Mouse (Mus musculus) left cerebral cortex, postnatal 36 days (tissue): ENCODE measurements around the gene Srrt. TPM values are rescaled to one million over a fixed set of nuclear protein-coding genes. Genes with fewer than 3 reads are reported as not detected.
A peak's percentile ranks its signal among the peaks of the same experiment; 100 is the strongest.

ENCODE experiments used
- DNase-seq, 2 experiments: peaks; one replicate each; pipeline ENCODE4 v3.0.0; 2021 to 2022; ENCODE audit warnings: low spot score in 2 of 2, mixed read lengths in 1 of 2
- intact Hi-C: fragments of 180-260 bp; cut with DNase I; formaldehyde crosslinking; loops from one replicate; pipeline ENCODE4 v1.15.1; 2025
- total RNA-seq, 2 experiments: library from RNA; stranded (reverse); gene quantifications; 2 replicates each; pipeline ENCODE4 v1.2.3; 2021

Srrt gene
- total RNA-seq, 2 experiments from 2014 or later: 132 to 230 TPM

DNA sequence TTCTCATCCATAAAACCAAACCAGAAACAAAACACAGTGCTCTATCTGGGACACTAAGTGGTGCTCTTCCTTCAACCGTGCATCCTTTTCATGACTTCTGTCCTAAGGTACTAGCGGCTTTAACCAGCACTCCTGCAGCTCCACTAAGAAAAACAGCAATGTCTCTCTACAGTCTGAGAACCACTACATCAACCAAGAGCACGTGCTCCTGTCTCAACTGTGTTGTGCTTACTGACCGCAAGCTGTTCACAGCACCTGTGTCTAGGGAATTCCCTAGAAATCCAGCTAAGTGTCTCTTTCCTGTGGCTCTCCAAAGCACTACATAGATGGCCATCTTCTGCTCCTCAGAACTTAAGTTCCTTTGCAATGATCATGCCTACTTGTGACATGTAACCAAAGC, 2.7 kb downstream of the Srrt start:
- intact Hi-C loops: no loop called here
- no peak for DNase-seq

DNA sequence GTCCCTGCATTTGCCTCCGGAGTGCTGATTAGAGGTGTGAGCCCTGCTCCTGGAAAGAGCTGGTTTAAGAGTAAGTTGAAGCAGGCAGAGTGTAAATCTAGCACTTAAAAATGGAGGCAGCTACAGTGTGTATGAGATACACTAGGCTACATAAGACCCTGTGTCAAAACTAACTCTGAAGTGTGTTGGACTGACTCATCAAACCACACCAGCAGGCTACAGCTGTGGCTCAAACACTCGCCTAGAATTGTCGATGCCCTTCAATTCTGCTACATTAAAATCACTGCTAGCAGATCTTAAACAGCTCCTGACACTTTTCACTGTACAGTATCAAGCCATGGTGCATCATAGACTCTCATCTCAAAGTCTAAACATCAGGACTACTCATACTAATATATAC, 3.3 kb downstream of the Srrt start:
- DNase-seq: no peak
- intact Hi-C loops: no loop called here

DNA sequence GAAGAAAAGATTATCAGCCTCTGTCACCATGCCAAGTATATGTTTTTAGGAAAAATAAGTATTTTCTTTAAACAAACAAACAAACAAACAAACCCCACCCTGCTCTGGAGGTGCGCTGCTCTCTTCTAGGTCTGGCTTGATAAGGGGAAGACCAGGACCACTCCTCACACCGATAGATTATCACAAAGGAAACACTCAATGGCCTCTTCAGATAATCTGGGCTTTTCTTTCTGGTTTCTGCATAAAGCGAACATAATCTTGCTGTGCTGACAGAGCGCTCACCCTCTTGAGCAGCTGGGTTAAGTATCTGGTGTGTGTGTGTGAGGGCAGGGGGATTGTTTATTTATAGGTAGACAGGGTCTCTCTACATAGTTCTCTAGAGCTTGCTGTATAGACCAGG, 3.9 kb downstream of the Srrt start:
- DNase-seq: no peak
- intact Hi-C loops: no loop called here

DNA sequence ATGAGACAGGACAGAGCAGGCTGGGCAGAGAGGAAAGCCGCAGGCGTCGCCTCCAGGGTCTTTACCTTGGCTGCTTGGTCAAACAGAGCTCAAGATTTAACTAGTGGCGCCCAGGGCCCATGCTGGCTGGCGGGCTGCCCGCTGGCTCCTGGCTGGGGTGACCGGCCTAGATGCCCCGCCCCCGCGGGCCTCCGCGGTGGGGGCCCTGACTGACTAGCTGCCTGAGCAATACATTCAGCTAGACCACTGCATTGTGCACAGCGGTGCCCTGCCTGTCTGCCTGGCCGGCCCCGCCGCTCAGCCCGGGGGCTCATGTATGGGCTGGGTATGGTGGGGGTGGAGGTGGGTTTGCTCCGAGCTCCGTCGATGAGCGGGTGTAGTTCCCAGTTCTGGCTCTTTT, 6.2 kb downstream of the Srrt start:
- intact Hi-C loops: no loop called here
- no peak for DNase-seq

DNA sequence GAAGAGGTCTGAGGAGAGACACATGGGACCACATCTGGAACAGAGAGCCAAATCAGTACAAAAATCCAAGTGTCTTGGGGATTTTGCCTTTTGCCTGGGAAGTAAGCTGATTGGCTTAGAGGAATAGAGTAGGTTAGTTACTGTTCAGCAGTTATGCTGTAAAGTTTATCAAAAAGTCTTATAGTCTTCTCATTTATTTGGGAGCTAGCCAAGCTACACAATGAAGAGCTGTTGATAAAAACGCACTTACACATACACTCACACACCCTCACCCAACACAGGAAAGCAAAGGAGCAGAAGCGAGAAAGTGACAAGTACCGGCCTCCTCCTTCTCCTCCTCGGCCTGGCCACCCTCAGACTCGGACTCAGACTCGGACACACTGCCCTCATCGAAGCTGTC, 8.2 kb downstream of the Srrt start:
- intact Hi-C loops: no loop called here
- no peak for DNase-seq

DNA sequence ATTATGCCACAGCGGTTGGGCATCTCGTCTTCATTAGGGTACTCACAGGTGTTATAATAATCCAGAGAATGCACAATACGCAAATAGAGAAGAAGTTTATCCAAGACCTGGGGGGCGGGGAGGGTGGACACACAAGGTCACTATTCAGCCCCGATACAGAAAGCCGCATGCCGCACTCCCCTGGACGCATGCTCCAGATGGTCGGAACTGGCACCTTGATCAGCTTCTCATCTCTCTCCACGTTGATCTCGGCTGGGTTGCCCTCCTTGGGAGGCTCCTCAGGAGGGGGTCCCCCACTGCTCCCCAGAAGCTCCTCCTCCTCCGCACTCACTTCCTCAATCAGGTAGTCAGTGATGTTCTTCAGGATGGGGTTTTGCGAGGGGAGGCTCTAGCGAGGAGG, 10.3 kb downstream of the Srrt start:
- no peak for DNase-seq
- intact Hi-C loops: no loop called here

DNA sequence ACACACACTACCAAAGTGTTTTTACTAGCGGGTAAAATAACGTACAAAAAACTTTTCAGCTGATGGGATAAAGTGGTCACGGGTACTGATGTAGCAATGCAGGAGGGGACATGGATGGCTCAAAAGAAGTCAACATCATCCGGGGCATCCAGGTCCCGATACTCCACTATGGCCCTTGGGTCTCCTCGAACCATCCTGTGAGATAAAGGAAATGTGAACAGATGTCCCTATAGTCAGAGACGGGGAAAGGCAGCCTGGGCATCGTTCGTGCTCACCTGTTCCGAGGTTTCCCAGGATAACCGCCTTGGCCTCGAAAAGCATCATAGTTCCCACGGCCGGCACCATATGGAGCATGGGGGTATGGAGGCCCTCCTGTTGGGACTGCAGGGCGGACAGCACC, 11.8 kb downstream of the Srrt start:
- intact Hi-C loops: no loop called here
- DNase-seq: no peak

DNA sequence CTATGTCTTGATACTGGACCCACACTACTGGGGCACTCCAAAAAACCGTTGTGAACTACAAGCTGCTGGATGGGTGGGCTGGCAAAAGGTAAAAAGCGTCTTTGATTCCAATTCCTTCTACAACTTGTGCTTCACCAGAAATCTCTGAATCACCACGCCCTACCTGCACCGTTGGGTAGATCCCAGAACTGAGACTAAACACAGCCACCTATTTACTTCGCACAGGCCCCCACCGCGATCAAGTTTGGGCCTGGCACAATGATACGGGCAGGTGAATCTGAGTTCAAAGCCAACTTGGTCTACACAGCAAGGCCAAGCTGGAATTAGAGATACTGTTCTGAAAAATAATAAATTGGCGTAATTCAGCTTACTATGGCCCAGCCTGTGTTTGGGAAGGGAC, 12.2 kb downstream of the Srrt start:
- intact Hi-C loops: no loop called here
- DNase-seq: no peak

DNA sequence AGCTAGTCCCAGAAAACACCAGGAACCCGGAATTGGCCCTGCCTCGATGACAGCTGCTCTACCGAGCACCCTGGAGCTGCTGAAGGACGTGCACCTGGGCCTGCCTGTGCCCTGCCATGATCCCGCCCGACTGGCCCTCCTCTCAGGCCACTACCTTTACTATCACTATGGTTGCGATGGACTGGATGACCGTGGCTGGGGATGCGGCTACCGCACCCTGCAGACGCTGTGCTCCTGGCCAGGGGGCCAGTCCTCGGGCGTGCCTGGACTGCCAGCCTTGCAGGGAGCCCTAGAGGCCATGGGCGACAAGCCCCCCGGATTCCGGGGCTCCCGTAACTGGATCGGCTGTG, 12.8 kb downstream of the Srrt start:
- intact Hi-C loops: loop anchor here (5.0 kb wide), 1 partner anchor 262 kb away; no protein-coding TSS in a partner anchor
- DNase-seq: no peak

DNA sequence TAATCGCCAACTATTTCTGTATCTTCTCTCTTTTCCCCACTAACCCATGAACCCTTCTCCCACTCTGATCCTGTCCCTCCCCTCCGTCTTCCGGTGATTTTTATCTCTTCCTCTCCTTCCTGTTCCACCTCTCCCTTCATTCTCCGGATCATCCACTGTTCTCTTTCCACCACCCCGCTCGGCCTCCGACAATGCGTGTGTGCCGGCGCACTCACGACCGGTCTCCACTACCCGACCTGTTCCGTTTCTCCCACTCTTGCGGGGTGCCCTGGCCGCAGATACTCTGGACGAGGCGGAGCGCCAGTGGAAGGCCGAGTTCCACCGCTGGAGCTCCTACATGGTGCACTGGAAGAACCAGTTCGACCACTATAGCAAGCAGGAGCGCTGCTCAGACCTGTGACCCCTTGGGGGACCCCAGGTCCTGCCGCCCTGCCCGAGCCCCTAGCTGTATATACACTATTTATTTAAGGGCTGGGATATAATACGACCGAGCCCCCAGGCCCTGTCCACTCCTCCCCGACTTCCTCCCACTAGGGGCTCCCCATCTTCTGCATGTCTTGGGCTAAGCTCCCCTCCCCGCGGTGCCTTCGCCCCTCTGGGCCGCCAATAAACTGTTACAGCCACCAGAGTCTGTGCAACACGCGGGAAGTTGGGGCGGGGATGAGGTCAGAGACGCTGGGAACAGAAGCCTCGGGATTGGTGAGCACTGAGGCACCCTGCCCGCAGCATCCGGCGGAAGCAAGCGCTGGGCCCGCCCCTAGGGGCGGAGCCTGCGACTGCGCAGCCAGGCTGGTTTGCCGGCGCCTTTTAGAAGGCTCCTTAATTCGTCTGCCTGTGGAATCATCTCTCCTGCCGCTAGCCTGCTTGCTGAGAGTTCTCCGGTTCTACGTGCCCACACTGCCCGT, 13.4 kb downstream of the Srrt start, which contains the start of gene Ufsp1:
Gene Ufsp1 (plus strand): TSS at position 791 of the 905 bp plus-strand sequence.
- peak; percentile 94 for DNase-seq
- intact Hi-C loops: loop anchor here (5.0 kb wide), 1 partner anchor 262 kb away; no protein-coding TSS in a partner anchor

DNA sequence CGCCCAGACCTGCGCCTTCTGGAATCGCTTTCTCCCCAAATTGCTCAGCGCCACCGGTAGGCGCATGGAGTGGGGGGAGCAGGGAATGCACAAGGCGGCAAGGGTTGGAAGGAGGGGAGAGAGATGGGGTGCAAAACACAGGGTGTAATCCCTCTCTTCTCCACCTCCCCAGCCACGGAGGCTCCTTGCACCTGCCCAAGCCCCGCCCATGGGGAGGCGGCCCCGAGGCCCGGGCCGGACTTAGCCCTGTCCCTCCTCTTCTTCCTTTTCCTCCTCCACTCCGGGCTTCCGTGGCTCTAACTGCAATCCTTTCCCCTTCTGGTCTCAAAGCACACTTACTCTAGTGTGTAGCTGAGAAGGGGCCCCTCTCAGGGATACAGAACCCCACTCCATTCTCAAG, 14.2 kb downstream of the Srrt start:
- DNase-seq: peak; percentile 75 to 83
- intact Hi-C loops: loop anchor here (5.0 kb wide), 1 partner anchor 261 kb away; no protein-coding TSS in a partner anchor

DNA sequence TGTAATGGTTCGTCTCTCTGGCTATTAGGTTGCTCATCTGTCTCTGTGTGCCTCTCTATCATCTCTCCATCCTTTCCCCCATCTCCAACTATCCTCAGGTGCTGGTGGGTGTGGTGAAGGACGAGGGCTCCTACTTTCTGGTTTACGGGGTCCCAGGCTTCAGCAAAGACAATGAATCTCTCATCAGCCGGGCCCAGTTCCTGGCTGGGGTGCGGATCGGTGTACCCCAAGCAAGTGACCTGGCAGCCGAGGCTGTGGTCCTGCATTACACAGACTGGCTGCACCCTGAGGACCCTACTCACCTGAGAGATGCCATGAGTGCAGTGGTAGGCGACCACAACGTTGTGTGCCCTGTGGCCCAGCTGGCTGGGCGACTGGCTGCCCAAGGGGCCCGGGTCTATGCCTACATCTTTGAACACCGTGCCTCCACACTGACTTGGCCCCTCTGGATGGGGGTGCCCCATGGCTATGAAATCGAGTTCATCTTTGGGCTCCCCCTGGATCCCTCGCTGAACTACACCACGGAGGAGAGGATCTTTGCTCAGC, 16.0 kb downstream of the Srrt start:
- DNase-seq: no peak
- intact Hi-C loops: loop anchor here (5.0 kb wide), 1 partner anchor 259 kb away; no protein-coding TSS in a partner anchor

DNA sequence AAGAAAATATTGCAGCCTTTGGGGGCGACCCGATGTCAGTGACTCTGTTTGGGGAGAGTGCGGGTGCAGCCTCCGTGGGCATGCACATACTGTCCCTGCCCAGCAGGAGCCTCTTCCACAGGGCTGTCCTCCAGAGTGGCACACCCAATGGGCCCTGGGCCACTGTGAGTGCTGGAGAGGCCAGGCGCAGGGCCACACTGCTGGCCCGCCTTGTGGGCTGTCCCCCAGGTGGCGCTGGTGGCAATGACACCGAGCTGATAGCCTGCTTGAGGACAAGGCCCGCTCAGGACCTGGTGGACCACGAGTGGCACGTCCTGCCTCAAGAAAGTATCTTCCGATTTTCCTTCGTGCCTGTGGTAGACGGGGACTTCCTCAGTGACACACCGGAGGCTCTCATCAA, 16.8 kb downstream of the Srrt start:
- DNase-seq: peak in 1 of 2 experiments; percentile 28
- intact Hi-C loops: loop anchor here (5.0 kb wide), 1 partner anchor 258 kb away; no protein-coding TSS in a partner anchor

DNA sequence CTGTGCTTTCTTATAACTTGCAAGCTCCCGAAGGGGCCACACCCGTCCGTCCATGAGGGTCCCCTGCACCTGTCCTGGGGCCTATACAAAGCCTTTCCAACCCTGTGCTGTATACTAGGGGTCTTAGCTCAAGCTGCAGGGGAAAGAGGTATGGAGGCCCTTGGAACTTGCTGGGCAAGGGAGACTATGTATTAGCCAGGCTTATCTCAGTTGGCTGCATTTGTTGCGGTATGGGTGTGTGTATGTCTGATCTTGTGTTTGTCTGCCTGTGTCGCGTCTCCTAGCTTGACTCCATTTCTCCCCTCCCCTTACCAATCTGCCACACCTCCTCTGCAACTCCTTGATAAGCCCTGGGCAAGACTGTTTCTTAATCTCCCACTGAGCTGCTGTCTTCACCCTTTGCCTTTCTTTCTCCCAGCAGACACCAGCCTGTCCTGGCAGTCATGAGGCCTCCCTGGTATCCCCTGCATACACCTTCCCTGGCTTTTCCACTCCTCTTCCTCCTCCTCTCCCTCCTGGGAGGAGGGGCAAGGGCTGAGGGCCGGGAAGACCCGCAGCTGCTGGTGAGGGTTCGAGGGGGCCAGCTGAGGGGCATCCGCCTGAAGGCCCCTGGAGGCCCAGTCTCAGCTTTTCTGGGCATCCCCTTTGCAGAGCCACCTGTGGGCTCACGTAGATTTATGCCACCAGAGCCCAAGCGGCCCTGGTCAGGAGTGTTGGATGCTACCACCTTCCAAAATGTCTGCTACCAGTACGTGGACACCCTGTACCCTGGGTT, 17.7 kb downstream of the Srrt start:
- no peak for DNase-seq
- intact Hi-C loops: loop anchor here (2.0 to 5.0 kb wide), 2 partner anchors 17 to 257 kb away; partner anchors contain the start of gene Srrt

DNA sequence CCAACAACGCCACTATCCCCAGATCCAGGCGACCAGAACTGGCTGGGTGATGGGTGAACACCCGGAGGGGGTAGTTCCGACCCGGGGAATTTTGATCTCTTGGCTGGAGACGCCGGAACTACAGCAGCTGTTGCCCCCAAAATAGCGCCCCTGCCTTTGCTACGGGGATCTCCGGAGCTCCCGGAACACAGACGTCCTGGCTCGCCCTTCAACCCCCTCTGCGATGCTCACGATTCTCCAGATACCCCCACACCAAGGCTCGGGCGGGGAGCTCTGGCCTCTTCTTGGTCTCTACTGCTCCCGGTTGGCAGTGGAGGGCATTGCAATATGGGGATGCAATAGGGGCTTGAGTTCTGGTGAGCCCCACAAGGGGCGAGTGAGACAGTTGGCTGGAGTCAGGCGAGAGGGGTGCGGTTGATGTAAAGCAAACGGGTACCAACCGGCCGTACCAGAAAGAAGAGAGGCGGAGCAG, 18.4 kb downstream of the Srrt start:
- DNase-seq: peak; percentile 63 to 78
- intact Hi-C loops: loop anchor here (2.0 kb wide), 1 partner anchor 18 kb away; the partner anchor contains the start of gene Srrt

DNA sequence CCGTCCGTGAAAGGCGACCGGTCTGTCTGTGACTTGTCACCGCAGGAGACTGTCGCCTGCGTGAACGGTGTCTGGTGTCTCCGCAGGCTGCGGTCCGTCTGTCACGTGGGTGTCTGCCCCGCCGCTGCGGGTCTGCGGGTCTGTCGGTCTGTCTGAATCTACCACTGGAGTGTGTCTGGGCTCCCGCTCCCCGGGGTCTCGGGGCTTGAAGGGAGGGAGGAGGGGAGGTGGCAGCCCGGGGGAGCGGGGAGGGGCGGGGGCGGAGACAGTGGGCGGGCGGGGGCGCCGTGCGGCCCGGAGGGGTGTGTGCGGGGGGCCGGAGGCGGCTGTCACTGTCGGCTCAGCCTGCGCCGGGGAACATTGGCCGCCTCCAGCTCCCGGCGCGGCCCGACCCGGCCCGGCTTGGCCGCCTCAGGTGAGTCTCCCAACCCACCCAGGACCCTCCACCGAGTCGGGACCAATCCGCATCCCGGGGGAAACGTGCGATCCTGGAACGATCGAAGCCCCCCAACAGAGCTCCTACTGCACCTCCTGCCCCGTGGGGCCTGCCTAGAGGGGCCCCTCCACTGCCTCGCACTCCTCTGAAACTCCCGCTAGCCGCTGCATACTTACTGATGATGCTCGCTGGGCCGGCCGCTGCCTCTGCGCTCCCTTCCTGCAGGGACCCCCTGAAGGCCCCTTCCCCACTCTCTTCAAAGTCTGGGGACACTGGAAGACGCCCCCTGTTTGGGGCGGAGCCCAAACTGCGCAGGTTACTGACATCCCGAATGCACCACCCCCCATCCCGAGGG, 19.3 kb downstream of the Srrt start:
- intact Hi-C loops: loop anchor here (2.0 kb wide), 2 partner anchors 19 to 165 kb away; partner anchors contain the start of gene Srrt
- DNase-seq: peak; percentile 65 to 78

DNA sequence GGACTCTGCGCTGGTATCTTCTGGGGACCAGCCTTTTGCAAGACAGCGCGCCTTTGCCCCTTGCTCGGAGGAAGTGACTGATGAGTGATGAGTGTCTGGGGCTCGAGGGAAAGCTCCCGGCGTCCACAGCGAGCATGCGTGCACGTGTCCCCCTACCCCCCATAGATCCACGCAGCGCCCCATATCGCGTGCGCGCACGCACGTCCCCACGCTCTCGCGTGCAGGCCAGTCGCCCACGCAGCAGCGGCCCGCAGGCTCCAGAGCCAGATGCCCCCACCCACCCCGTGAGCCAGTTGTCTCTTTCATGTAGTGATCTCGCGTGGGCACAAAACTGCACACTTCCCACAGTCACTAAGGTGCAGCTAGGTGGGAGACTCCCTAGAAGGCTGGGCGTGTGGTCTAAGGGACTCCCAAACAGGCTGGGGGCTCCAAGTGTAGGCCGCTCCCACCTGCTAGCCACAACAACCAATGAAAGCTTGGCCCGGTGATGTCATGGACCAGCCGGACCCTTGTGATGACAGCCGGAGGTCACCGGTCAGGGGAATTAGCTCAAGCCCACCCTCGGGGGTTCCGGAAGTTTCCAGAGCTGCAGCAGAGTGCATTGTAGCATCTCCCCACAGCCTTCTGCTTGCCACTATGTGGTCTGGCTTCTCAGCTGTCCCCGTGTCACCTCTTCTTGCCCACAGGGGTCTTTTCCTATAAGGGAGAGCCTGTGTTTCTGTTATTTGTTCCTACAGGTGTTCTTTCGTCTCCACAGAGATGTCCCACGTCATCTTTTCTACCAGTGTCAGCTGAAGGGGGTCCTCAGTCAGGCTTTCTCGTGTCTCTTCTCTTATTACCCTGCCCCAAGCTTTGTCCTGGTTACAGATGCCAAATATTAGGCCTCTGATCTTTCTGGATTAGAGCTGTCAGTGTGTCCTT, 20.2 kb downstream of the Srrt start, which contains the start of gene Ache:
Gene Ache (plus strand): TSS at position 488 of the 921 bp plus-strand sequence.
- DNase-seq: peak; percentile 80 to 83
- intact Hi-C loops: loop anchor here (2.0 kb wide), 1 partner anchor 164 kb away; no protein-coding TSS in a partner anchor

DNA sequence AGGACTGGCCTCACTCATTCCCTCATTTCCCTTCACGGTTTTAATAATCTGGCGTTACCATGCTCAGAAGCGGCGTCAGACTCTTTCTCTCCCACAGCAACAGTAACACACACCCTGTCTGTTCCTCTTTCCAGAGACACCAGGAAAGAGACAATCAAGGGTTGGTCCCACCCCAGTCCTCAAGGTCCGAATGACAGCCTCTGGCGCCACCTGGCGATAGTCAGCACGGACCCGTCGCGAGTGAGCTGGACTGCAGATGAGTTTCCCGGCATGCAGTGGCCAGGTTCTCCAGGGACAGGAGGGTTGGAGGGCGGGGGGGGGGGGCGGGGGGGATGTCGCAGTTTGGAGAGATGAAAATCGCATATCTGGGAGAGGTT, 20.8 kb downstream of the Srrt start:
- peak; percentile 87 to 90 for DNase-seq
- intact Hi-C loops: loop anchor here (1.0 to 2.0 kb wide), 2 partner anchors 155 to 164 kb away; no protein-coding TSS in a partner anchor
